Mouse (Mus musculus): ENCODE measurements around the gene Calhm2. TPM values are rescaled to one million over a fixed set of nuclear protein-coding genes. Genes with fewer than 3 reads are reported as not detected.
A peak's percentile ranks its signal among the peaks of the same experiment; 100 is the strongest.

Calhm2 gene
- polyA plus RNA-seq, 1 experiment from 2014 or later, result 1.4 TPM

DNA sequence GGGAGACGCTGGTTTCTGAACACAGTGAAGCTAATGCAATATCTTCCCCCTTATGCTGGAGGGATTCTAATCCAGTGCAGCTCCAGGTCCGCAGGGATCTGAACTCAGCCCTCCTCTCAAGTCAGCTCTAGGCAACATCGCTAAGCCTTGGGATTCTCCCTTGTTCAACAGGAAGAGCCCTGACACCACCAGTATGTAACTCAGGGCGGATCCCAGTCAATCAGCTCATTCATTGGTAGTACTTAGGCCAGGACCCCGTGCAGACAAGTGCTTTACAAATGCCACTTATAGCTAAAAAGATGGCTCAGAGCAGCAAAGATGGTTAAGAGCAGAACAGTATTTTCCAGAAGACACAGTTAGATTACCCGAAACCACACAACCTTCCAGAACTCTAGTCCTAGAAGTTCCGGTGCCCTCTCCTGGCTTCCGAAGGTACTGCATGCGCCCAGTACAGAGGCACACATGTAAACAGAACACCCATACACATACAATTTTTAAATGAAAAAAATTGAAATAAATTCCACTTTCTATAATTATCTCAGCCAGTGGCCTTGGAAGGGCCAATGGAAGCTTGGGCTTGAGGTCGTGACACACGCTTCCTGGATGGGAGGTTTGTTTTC, 30.8 kb upstream of the Calhm2 start:
- Histone ChIP-seq H3K4me3 (no peak overlapping the region), H3K4me1 (0 out of 2 replicates have a peak, but pooled peaks cover 10% of the 10 kb centered on the region), H3K9me3 (replicated peaks) (no peaks in the 10 kb centered on the region), H3K4me2 (peak overlapping the region; percentile 44), H3K27me3 (peaks cover 7% of the 10 kb centered on the region; the same call in 1 of the 2 replicates), H3K27ac (no peak overlapping the region), H3K9ac (no peak overlapping the region), H3K36me3 (ENCODE audit: poor library complexity, severe bottlenecking) (no peaks in the 10 kb centered on the region)
- ATAC-seq, result peak; percentile 65; the same call in 1 of the 2 replicates
- 23% methylated on average over 11 of the region's 11 CpGs for WGBS

DNA sequence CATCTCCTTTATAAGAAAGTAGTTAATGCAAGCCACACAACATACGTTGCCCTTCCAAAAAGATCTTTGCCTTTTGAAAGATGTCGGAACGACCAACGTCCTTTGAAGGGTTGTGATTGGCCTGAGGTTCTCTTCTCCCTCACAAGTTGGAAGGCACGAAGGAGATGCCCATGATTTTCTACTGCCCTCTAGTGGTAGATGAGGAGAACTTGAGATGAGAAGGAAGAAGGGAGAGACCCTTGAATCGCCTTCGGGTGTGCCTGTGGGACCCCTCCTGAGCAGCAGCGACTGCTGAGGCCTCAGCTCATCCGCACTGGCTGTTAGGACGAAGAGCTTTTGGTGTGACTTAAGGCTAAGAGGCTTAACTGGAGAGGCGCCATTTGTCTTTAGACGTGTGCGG, 30.1 kb upstream of the Calhm2 start:
- H3K4me2 ChIP-seq, result peak overlapping the region; percentile 44
- H3K4me3 ChIP-seq, result 0 out of 2 replicates have a peak overlapping the region, but pooled peaks have one; percentile 9
- 0 out of 2 replicates have a peak, but pooled peaks have one; percentile 16 for ATAC-seq
- 4% methylated on average over 13 of the region's 13 CpGs for WGBS
- H3K36me3 ChIP-seq (ENCODE audit: poor library complexity, severe bottlenecking), result no peaks in the 10 kb centered on the region
- peaks cover 7% of the 10 kb centered on the region; the same call in 1 of the 2 replicates for H3K27me3 ChIP-seq
- 0 out of 2 replicates have a peak, but pooled peaks cover 10% of the 10 kb centered on the region for H3K4me1 ChIP-seq
- no peak overlapping the region for H3K9ac ChIP-seq
- no peaks in the 10 kb centered on the region for H3K9me3 ChIP-seq (replicated peaks)
- H3K27ac ChIP-seq, result no peak overlapping the region

DNA sequence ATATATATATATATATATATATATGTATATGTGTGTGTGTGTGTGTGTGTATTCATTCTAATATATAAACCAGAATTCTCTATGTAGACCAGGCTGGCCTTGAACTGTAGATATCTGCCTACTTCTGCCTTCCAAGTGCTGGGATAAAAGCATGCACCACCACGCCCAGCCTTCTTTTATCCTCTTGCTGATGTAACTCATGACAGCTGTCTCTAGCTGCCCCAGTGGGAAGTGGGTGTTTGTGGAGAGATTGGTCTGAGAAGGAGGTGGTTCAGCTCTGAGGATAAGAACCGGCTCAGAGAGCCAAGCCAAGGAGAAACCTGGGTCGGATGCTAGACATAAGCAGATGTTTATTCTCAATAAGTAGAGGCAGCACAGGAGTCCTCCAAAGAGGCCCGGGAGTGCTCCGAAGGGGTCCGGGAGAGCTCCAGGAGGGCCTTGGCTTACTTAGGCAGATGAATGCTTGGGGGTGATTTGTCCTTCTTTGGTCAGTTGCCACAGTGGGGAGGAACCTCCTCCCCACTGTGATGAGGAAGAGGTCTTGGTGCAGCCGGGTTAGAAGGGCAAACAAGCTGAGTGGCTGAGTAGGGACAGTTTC, 29.6 kb upstream of the Calhm2 start:
- no peak overlapping the region for H3K9ac ChIP-seq
- no peak overlapping the region for H3K27ac ChIP-seq
- no peak overlapping the region for H3K4me3 ChIP-seq
- no peak for ATAC-seq
- WGBS, result 59% methylated on average over 7 of the region's 7 CpGs
- H3K4me1 ChIP-seq, result 0 out of 2 replicates have a peak, but pooled peaks cover 10% of the 10 kb centered on the region
- H3K27me3 ChIP-seq, result peaks cover 7% of the 10 kb centered on the region; the same call in 1 of the 2 replicates
- H3K9me3 ChIP-seq (replicated peaks), result no peaks in the 10 kb centered on the region
- no peaks in the 10 kb centered on the region for H3K36me3 ChIP-seq (ENCODE audit: poor library complexity, severe bottlenecking)
- H3K4me2 ChIP-seq, result peak overlapping the region; percentile 44; the same call in 1 of the 2 replicates

DNA sequence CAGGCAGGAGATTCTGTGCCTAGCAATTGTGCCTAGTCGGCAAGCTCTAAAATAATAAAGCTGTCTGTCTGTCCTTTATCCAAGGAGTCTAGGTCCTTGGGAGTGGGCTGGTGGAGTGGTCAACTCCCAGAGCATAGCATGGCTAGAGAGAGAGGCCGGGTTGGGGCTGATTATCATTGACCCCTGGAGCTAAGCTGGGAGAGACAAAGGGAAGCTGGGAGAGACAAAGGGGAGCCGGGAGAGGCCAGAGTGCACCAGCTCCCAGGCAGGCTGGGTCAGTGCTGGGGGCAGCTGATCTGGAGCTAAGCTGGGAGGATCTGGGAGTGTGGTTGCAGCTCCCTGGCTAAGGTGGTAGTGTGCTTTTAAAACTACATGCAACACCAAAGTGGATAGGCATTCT, 28.7 kb upstream of the Calhm2 start:
- 15% methylated on average over 3 of the region's 3 CpGs for WGBS

GRCm38 (mm10) chr19:47163176-47163744, 25.2 kb upstream of the Calhm2 start:
- Histone ChIP-seq H3K4me2 (no peak overlapping the region), H3K4me3 (no peak overlapping the region), H3K4me1 (0 out of 2 replicates have a peak, but pooled peaks cover 4% of the 10 kb centered on the region), H3K36me3 (ENCODE audit: poor library complexity, severe bottlenecking) (no peaks in the 10 kb centered on the region), H3K27ac (no peak overlapping the region), H3K9me3 (replicated peaks) (no peaks in the 10 kb centered on the region), H3K27me3 (peaks cover 1% of the 10 kb centered on the region; the same call in 1 of the 2 replicates), H3K9ac (no peak overlapping the region)
- ATAC-seq, result no peak
- 90% methylated on average over 6 of the region's 6 CpGs for WGBS

More for the DNA sequence above, 28.7 kb upstream of the Calhm2 start:
- Histone ChIP-seq H3K4me3 (no peak overlapping the region), H3K36me3 (ENCODE audit: poor library complexity, severe bottlenecking) (no peaks in the 10 kb centered on the region), H3K27ac (no peak overlapping the region), H3K27me3 (peaks cover 7% of the 10 kb centered on the region; the same call in 1 of the 2 replicates), H3K4me2 (no peak overlapping the region), H3K9me3 (replicated peaks) (no peaks in the 10 kb centered on the region), H3K9ac (no peak overlapping the region), H3K4me1 (0 out of 2 replicates have a peak, but pooled peaks cover 10% of the 10 kb centered on the region)
- ATAC-seq, result no peak

DNA sequence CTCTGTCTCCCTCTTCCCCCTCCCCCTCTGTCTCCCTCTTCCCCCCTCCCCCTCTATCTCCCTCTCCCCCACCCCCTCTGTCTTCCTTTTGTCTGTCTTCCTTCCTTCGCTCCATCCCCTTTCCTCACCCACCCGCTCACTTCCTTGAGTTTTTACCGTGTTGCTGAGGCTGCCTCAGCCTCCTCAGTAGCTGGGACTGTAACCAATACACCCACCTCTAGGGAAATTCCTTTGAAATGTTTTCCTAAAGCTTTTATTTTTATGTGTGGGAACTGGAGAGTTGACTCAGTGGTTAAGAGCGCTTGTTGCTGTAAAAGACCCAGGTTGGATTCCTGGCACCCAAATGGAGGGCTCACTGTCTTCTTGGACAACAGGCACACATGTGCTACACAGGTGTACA, 23.6 kb upstream of the Calhm2 start:
- H3K4me2 ChIP-seq, result no peak overlapping the region
- H3K9me3 ChIP-seq (replicated peaks), result no peaks in the 10 kb centered on the region
- no peak overlapping the region for H3K4me3 ChIP-seq
- H3K27me3 ChIP-seq, result no peaks in the 10 kb centered on the region
- H3K27ac ChIP-seq, result no peak overlapping the region
- no peak overlapping the region for H3K9ac ChIP-seq
- 71% methylated on average over 4 of the region's 4 CpGs for WGBS
- no peaks in the 10 kb centered on the region for H3K36me3 ChIP-seq (ENCODE audit: poor library complexity, severe bottlenecking)
- H3K4me1 ChIP-seq, result no peaks in the 10 kb centered on the region
- ATAC-seq, result no peak

DNA sequence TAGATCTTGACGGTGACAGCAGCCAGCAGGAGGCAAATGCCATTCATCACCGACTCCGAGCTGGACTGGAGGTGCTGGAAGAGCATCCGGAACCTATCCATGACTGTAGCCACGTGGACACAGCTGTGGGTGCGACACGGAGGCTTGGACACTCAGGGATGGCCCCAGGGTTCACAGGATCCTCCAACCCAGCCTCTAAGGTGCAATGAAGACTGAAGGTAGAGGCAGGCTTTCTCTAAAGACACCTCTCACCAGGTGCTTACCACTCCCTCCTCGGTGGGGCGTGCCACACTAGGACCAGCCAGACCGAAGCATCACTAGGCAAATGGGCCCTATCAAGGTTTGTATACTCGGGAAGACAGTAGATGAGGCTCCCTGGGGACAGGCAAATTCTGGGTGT, 19.6 kb upstream of the Calhm2 start, which contains the start of gene Calhm3:
Gene Calhm3, minus strand, starts transcription at position 101 of the 400 bp plus-strand sequence.
- no peak within 1 kb of the TSS for H3K4me3 ChIP-seq
- H3K4me1 ChIP-seq, result no peaks in the 10 kb centered on the region
- no peaks in the 10 kb centered on the region for H3K27me3 ChIP-seq
- H3K9ac ChIP-seq, result no peak within 1 kb of the TSS
- H3K4me2 ChIP-seq, result no peak within 1 kb of the TSS
- H3K9me3 ChIP-seq (replicated peaks), result no peaks in the 10 kb centered on the region
- ATAC-seq, result no peak
- WGBS, result 89% methylated on average over 11 of the region's 11 CpGs
- no peaks in the 10 kb centered on the region for H3K36me3 ChIP-seq (ENCODE audit: poor library complexity, severe bottlenecking)
- H3K27ac ChIP-seq, result no peak within 1 kb of the TSS

GRCm38 (mm10) chr19:47153767-47154166, 15.7 kb upstream of the Calhm2 start:
- H3K4me3 ChIP-seq, result no peak overlapping the region
- no peaks in the 10 kb centered on the region for H3K36me3 ChIP-seq (ENCODE audit: poor library complexity, severe bottlenecking)
- no peak overlapping the region for H3K27ac ChIP-seq
- H3K9me3 ChIP-seq (replicated peaks), result no peaks in the 10 kb centered on the region
- no peak for ATAC-seq
- H3K4me1 ChIP-seq, result no peaks in the 10 kb centered on the region
- H3K9ac ChIP-seq, result no peak overlapping the region
- no peaks in the 10 kb centered on the region for H3K27me3 ChIP-seq
- 94% methylated on average over 7 of the region's 7 CpGs for WGBS
- H3K4me2 ChIP-seq, result no peak overlapping the region

GRCm38 (mm10) chr19:47152062-47152369, 13.9 kb upstream of the Calhm2 start:
- Histone ChIP-seq H3K4me3 (peak overlapping the region; percentile 32), H3K4me2 (peak overlapping the region; percentile 60), H3K4me1 (no peaks in the 10 kb centered on the region), H3K9ac (peak overlapping the region; percentile 60), H3K9me3 (replicated peaks) (no peaks in the 10 kb centered on the region), H3K27ac (no peak overlapping the region), H3K27me3 (no peaks in the 10 kb centered on the region), H3K36me3 (ENCODE audit: poor library complexity, severe bottlenecking) (no peaks in the 10 kb centered on the region)
- 61% methylated on average over 12 of the region's 12 CpGs for WGBS
- no peak; the same call in 1 of the 2 replicates for ATAC-seq

GRCm38 (mm10) chr19:47151332-47152061, 13.4 kb upstream of the Calhm2 start:
- Histone ChIP-seq H3K4me2 (peak overlapping the region; percentile 60), H3K4me3 (peak overlapping the region; percentile 32), H3K27me3 (no peaks in the 10 kb centered on the region), H3K36me3 (ENCODE audit: poor library complexity, severe bottlenecking) (no peaks in the 10 kb centered on the region), H3K9me3 (replicated peaks) (no peaks in the 10 kb centered on the region), H3K4me1 (no peaks in the 10 kb centered on the region), H3K9ac (peak overlapping the region; percentile 60), H3K27ac (no peak overlapping the region)
- peak; percentile 66 for ATAC-seq
- 27% methylated on average over 32 of the region's 32 CpGs for WGBS

- Histone ChIP-seq H3K36me3 (ENCODE audit: poor library complexity, severe bottlenecking) (no peaks in the 10 kb centered on the region), H3K4me2 (no peak overlapping the region), H3K27me3 (no peaks in the 10 kb centered on the region), H3K9me3 (replicated peaks) (no peaks in the 10 kb centered on the region), H3K4me1 (no peaks in the 10 kb centered on the region), H3K9ac (no peak overlapping the region), H3K27ac (no peak overlapping the region), H3K4me3 (no peak overlapping the region)
- 76% methylated on average over 3 of the region's 4 CpGs for WGBS
- ATAC-seq, result no peak
These were observed 11.8 kb upstream of the Calhm2 start for GRCm38 (mm10) chr19:47149854-47150253.

Measured in forebrain, embryonic 13.5 days (tissue).